Mouse (Mus musculus): Measurements from ENCODE around the gene Atg4a.
A peak's percentile ranks its signal among the peaks of the same experiment; 100 is the strongest.

Gene Atg4a

GRCm38 (mm10) chrX:140956272-140956940 is at the start of gene Atg4a, which contains the start of gene Psmd10:
TSS of gene Atg4a (plus strand) at chrX:140956907.
TSS of gene Psmd10 (minus strand) at chrX:140956728.
- peak; percentile 94 for DNase-seq (ENCODE audit: low read depth, low spot score)

GRCm38 (mm10) chrX:140907360-140907759 is 49.3 kb upstream of the Atg4a start, which contains the start of gene Vsig1:
TSS of gene Vsig1 (plus strand) at chrX:140907608.
- DNase-seq (ENCODE audit: low read depth, low spot score): no peak

- DNase-seq (ENCODE audit: low read depth, low spot score): no peak
These were observed 35.4 kb upstream of the Atg4a start for GRCm38 (mm10) chrX:140921321-140921720.

DNA sequence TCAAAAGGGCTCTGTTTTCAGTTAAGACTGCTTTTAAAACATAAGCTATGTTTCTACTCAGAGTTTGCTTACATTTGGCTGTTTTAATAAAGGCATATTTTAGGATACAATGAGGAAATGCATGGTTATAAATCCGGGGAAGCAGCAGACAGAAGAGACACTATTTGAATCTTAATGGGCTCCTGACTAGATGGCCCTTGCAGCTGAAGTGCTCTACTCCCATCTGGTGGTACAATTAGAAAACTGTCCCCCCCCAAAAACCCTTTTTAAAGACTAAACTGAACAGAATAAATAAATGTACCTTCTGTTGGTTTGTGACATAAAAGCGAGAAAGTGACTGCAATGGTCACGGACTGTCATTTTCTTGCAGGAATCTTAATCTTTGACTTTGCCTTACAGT is 24.6 kb upstream of the Atg4a start:
- DNase-seq (ENCODE audit: low read depth, low spot score): no peak

- DNase-seq (ENCODE audit: low read depth, low spot score): no peak
These were observed 23.4 kb upstream of the Atg4a start for GRCm38 (mm10) chrX:140933263-140933662.

GRCm38 (mm10) chrX:140936271-140936670 is 20.4 kb upstream of the Atg4a start:
- DNase-seq (ENCODE audit: low read depth, low spot score): no peak

DNA sequence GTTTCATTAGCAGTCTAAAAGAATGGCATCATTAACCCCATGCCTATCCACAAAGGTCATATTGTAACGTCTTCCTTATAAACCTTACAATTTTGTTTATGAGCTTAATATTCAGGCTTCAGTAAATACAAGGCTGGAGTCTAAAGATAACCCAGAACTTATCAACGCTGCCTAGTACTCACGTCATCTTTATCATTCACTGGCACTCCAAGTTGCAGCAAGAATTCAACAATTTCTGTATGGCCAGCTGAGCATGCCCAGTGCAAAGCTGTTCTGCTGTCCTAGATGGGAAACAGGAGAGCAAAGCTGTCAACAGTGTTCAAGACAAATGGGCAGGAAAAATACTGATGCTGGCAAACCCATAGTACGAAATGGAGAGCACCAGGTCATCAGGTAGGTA is 3.1 kb upstream of the Atg4a start:
- DNase-seq (ENCODE audit: low read depth, low spot score): no peak

DNA sequence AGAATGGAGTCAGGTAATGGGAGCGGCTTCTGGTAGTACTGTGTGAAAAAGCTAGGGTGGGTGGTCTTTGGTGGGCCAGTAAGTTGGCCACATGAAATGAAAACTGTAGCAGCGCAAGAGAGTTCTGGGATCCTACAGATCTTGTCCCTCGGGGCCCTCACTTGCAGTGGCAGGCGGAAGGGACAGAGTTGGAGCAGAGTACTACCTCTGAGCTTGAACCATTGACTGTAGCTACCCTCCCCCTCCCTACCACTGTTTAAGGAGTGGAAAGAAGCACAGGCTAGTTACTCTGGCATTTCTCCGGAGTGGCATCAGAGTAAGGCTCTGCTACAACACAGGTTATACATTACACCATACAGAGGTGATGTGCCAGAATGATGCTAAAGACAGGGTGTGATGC is 252 bp downstream of the Atg4a start:
- DNase-seq (ENCODE audit: low read depth, low spot score): no peak

DNA sequence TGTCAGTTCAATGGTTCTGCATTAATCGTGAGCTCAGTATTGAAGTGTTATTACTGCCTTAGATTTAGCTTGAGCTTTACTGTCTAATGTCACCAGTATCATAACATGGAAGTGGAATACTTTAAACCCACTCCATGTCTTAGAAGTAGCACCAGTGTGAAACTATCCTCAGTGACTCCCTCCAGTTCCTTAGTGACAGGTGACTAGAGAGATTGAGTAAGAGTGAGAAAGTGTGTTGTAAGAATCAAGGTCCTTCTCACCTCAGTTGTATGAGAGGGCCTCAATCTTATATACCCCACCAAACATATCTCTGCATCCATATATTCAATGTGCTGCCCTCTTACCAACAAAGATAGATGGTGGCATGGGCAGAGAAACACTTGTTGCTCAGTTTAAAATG is 22.2 kb downstream of the Atg4a start:
- DNase-seq (ENCODE audit: low read depth, low spot score): no peak

GRCm38 (mm10) chrX:140979546-140979945 is 22.8 kb downstream of the Atg4a start:
- no peak for DNase-seq (ENCODE audit: low read depth, low spot score)

- DNase-seq (ENCODE audit: low read depth, low spot score): no peak
These were observed 23.5 kb downstream of the Atg4a start for GRCm38 (mm10) chrX:140980163-140980562.

DNA sequence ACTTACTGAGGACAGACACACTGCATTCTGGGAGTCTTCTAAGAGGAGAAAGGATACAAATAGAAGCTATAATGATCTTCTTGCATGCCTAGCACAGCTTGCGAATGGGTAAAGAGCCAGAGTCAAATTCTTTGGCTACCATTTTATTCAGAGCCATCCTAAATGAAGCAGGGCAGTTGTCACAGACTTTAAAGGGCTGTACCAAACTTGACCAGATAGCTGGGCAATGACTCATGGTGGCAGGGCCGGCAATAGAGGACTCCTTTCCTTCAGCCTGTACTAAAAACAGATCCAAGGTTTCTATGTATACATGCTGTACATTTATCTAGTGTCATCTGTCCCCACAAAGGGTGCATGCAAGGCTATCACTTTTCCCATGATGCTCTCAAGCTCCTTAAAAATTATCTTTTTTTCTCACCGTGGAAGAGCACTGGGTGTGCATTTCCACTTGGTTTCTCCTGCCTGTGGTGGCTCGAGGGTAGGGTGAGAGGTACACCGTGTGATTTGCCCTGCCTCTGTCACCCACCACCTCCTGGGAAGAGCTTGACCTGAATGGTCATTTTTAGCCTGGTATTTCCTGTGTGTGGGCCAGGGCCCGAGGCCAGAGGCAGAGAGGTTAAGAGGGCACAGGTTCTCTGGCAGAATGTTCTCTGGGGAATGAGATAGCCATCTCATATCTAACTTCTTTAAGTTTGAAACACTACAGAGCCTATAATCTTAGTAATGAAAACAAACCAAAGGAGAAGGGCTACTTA is 26.7 kb downstream of the Atg4a start:
- no peak for DNase-seq (ENCODE audit: low read depth, low spot score)

- no peak for DNase-seq (ENCODE audit: low read depth, low spot score)
These were observed 28.1 kb downstream of the Atg4a start for GRCm38 (mm10) chrX:140984795-140985194.

DNA sequence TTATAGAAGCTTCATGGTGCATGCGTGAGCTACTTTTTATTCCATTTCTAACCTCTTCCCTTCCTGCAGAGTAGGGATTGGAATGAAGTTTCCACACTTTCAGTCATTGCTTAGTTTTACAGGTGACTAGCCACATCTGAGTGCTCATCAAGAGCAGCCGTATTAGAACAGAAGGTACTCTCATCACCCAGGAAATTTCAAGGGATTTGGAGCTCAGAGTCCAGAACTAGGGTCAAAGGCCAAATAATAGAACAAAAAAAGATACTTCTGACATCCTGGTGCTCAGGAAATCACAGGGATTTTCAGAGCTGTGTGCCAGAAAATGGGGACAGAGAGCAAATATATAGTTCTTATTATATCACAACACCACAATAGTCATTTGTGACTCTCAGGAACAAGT is 28.5 kb downstream of the Atg4a start:
- DNase-seq (ENCODE audit: low read depth, low spot score): no peak

- no peak for DNase-seq (ENCODE audit: low read depth, low spot score)
These were observed 40.3 kb downstream of the Atg4a start for GRCm38 (mm10) chrX:140996909-140997516.

DNA sequence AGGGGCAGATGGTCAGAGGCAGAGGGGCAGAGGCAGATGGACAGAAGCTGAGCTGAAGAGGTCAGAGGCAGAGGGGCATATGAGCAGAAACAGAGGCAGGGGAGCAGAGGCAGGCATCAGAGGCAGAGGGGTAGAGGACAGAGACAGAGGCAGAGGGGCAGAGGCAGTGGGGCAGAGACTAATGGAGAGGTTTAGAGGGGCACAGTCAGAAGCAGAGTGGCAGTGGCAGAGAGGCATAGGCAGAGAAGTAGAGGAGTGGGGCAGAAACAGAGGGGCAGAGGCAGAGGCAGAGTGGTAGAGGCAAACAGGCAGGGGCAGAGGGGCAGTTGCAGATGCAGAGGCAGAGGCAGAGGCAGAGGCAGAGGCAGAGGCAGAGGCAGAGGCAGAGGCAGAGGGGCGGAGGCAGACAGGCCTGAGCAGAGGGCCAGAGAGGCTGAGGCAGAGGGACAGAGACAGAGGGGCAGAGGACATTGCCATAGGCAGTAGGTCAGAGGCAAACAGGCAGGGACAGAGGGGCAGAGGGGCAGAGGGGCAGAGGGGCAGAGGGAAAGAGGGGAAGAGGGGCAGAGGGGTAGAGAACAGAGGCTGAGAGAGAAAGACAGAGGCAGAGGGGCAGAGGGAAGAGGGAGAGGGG is 41.3 kb downstream of the Atg4a start:
- no peak for DNase-seq (ENCODE audit: low read depth, low spot score)

GRCm38 (mm10) chrX:140998885-140999284 is 42.2 kb downstream of the Atg4a start:
- DNase-seq (ENCODE audit: low read depth, low spot score): no peak

- DNase-seq (ENCODE audit: low read depth, low spot score): no peak
These were observed 193.0 kb downstream of the Atg4a start for GRCm38 (mm10) chrX:141149705-141150104.

- no peak for DNase-seq (ENCODE audit: low read depth, low spot score)
These were observed 193.6 kb downstream of the Atg4a start for GRCm38 (mm10) chrX:141150290-141150689.

DNA sequence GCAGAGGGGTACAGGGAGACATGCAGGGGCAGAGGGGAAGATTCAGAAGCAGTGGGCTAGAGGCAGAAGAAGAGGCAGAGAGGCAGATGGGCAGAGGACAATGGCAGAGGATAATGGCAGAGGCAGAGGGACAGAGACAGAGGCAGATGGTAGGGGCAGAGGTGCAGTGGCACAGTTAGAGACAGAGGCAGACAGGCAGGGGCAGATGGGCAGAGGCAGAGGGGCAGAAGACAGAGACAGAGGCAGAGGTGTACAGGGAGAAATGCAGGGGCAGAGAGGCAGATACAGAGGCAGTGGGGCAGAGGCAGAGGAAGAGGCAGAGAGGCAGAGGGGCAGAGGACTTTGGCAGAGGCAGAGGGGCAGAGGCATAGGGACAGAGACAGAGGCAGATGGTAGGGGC is 194.5 kb downstream of the Atg4a start:
- no peak for DNase-seq (ENCODE audit: low read depth, low spot score)

GRCm38 (mm10) chrX:141156696-141157095 is 200.0 kb downstream of the Atg4a start:
- DNase-seq (ENCODE audit: low read depth, low spot score): peak; percentile 9

- DNase-seq (ENCODE audit: low read depth, low spot score): no peak
These were observed 200.9 kb downstream of the Atg4a start for GRCm38 (mm10) chrX:141157626-141158025.

Measured in mesoderm, embryonic 11.5 days (tissue).